Mouse (Mus musculus): ENCODE results near the gene Gnai2. TPM values are rescaled to one million over a fixed set of nuclear protein-coding genes. Genes with fewer than 3 reads are reported as not detected.

The Gnai2 gene
- total and polyA plus RNA-seq, 2 experiments from 2014 or later: 295 to 472 TPM

DNA sequence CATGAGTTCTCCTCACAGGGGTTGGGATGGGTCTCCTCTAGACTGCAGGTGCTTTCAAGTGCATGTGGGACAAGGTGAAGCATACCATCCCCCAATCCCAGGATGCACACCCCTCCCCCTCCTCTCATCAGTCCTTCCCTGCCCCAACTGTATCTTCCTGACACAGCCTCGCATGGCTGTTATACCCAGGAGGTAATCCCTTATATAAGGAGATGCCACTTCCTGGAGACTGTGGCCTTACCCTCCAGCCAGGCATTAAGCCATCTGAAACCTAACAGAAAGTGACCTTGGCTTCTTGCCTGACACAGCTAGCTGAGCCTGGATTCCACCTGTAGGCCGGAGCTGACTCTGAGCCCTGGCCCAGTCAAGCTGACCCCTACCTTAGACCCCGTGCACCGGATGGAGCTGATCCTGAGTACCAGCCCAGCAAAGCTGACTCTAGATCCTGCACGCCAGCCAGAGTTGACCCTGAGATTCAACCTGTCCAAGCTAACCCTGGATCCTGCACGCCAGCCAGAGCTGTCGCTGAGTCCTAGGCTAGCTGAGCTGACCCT, 52.6 kb downstream of the Gnai2 start:
- H3K27me3 ChIP-seq (ENCODE audit: control insufficient read depth, insufficient read depth, low read length): no peaks in the 10 kb centered on the region
- H3K4me1 ChIP-seq (ENCODE audit: control insufficient read depth, insufficient read depth): peaks cover 14% of the 10 kb centered on the region; the same call in 1 of the 2 replicates
- H3K4me3 ChIP-seq (ENCODE audit: low read depth, low read length): no peak overlapping the region
- no peak for DNase-seq (ENCODE audit: low spot score)
- ATAC-seq (ENCODE audit: insufficient read depth, low read depth): no peak
- H3K4me2 ChIP-seq (ENCODE audit: low read depth, low read length): no peak overlapping the region
- WGBS: 85% methylated on average over 7 of the region's 7 CpGs
- H3K36me3 ChIP-seq (replicated peaks; ENCODE audit: control insufficient read depth, insufficient read depth, low read length): peaks cover 14% of the 10 kb centered on the region
- no peak overlapping the region for H3K9ac ChIP-seq (replicated peaks; ENCODE audit: low read depth, low read length)
- no peak for TF ChIP-seq CTCF (IDR thresholded peaks at IDR 0.05; ENCODE audit: low read depth)
- TF ChIP-seq EP300 (IDR thresholded peaks at IDR 0.05; ENCODE audit: low read depth): no peak
- no peaks in the 10 kb centered on the region for H3K9me3 ChIP-seq (replicated peaks; ENCODE audit: control insufficient read depth, low read length)
- H3K27ac ChIP-seq (ENCODE audit: low read depth): no peak overlapping the region

DNA sequence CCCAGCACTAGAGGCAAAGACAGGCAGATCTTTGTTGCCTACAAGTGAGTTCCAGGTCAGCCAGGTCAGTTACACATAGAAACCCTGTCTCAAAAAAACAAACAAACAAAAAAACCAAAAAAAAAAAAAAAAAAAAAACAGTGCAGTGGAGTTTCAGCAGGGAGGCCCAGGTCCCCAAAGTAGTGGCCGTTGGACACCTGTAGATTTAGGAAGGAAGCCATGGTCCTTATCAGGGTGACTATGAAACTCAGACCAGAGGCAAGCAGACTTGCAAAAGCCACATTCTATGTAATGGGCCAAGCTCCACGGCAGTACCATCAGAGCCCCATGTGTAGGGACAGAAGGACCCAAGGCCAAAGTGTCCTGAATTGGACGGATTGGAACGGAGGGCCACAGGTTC, 53.6 kb downstream of the Gnai2 start:
- no peaks in the 10 kb centered on the region for H3K27me3 ChIP-seq (ENCODE audit: control insufficient read depth, insufficient read depth, low read length)
- H3K36me3 ChIP-seq (replicated peaks; ENCODE audit: control insufficient read depth, insufficient read depth, low read length): peaks cover 14% of the 10 kb centered on the region
- peaks cover 18% of the 10 kb centered on the region for H3K4me1 ChIP-seq (ENCODE audit: control insufficient read depth, insufficient read depth)
- peak overlapping the region; percentile 73 for H3K4me3 ChIP-seq (ENCODE audit: low read depth, low read length)
- 76% methylated on average over 4 of the region's 4 CpGs for WGBS
- H3K27ac ChIP-seq (ENCODE audit: low read depth): peak overlapping the region; percentile 94; the same call in 1 of the 2 replicates
- H3K9ac ChIP-seq (replicated peaks; ENCODE audit: low read depth, low read length): peak overlapping the region; percentile 88
- no peaks in the 10 kb centered on the region for H3K9me3 ChIP-seq (replicated peaks; ENCODE audit: control insufficient read depth, low read length)
- peak overlapping the region; percentile 96 for H3K4me2 ChIP-seq (ENCODE audit: low read depth, low read length)
- TF ChIP-seq EP300 (IDR thresholded peaks at IDR 0.05; ENCODE audit: low read depth): no peak
- TF ChIP-seq CTCF (IDR thresholded peaks at IDR 0.05; ENCODE audit: low read depth): no peak
- DNase-seq (ENCODE audit: low spot score): no peak
- no peak for ATAC-seq (ENCODE audit: insufficient read depth, low read depth)

DNA sequence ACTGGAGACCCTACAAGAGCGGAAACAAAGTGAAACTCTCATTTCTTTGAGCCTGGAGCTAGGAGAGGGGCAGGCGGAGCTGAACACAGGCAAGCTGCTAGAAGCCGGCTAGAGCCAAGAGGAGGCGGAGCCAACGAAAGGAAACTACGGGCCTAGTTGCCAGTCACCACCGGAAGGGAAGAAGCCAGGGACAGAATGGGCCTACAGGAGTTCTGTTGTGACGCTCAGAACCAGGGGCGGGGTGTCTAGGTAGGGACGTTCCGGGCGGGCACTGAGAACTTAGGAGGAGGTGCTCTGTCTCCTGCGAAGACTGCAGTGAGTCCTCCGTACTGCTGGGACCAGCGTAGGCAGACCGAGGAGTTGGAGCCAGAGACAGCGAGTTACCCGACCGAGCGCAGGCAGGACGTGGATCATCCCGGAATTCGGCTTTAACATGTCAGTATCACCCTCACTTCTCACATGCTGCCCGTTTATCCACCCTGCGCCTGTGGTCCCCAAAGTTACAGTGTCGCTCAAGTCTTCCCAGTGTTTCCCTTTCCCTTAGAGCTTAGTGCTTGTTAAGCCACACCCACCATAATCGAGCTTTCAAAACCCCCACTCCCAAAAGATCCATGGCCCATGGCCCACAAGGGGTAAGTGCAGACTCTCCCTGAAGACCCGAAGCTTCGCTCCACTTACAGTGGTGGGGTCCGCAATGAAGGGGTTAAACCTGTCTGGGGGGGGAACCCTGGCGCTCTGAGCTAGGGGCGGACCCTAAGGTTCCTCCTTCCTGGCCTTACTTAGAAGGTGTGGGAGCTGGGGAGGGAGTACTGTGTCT, 54.5 kb downstream of the Gnai2 start, which contains the start of gene Hyal3:
Hyal3 (plus strand) TSS at position 318 of the 817 bp plus-strand sequence.
- Histone ChIP-seq H3K36me3 (replicated peaks; ENCODE audit: control insufficient read depth, insufficient read depth, low read length) (peaks cover 14% of the 10 kb centered on the region), H3K4me1 (ENCODE audit: control insufficient read depth, insufficient read depth) (peaks cover 21% of the 10 kb centered on the region), H3K4me3 (ENCODE audit: low read depth, low read length) (peak within 1 kb of the TSS; percentile 73), H3K9me3 (replicated peaks; ENCODE audit: control insufficient read depth, low read length) (no peaks in the 10 kb centered on the region), H3K27ac (ENCODE audit: low read depth) (peak within 1 kb of the TSS; percentile 94), H3K9ac (replicated peaks; ENCODE audit: low read depth, low read length) (peak within 1 kb of the TSS; percentile 88), H3K27me3 (ENCODE audit: control insufficient read depth, insufficient read depth, low read length) (no peaks in the 10 kb centered on the region), H3K4me2 (ENCODE audit: low read depth, low read length) (peak within 1 kb of the TSS; percentile 96)
- DNase-seq (ENCODE audit: low spot score): peak; percentile 93
- ATAC-seq (ENCODE audit: insufficient read depth, low read depth): peak; percentile 74
- TF ChIP-seq EP300 (IDR thresholded peaks at IDR 0.05; ENCODE audit: low read depth) (no peak), CTCF (IDR thresholded peaks at IDR 0.05; ENCODE audit: low read depth) (no peak)
- WGBS: under 1% methylated on average over 32 of the region's 32 CpGs

DNA sequence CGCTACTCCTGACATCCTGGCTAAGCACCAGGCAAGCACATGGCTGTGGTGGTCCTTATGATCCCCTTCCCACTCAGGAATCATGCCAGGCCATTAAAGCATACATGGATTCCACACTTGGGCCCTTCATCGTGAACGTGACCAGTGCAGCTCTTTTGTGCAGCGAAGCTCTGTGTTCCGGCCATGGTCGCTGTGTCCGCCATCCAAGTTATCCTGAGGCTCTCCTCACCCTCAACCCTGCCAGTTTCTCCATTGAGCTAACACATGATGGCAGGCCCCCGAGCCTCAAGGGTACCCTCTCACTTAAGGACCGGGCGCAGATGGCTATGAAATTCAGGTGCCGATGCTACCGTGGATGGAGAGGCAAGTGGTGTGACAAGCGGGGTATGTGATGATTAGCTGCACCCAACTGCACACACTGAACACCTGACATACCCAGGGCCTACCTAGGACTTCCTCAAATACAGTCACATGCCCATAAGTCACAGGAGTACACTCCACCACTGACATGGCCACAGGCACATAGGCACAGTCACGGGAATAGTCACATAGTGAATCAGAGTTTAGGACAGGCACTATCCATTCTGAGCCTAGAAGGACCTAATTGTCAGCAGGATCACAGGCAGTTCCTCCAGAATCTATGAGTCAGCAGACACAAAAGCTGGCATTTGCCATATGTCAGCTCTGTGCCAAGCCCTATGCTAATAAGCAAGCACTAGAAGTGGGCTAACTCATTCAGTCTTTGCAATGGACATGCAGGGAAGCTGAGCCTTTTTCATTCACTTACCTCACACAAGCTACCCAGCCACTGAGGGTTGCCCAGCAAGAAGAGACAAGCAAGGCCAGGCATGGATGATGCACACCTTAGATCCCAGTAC, 55.9 kb downstream of the Gnai2 start:
- no peak for ATAC-seq (ENCODE audit: insufficient read depth, low read depth)
- no peak for DNase-seq (ENCODE audit: low spot score)
- WGBS: 93% methylated on average over 14 of the region's 14 CpGs
- Histone ChIP-seq H3K9me3 (replicated peaks; ENCODE audit: control insufficient read depth, low read length) (no peaks in the 10 kb centered on the region), H3K4me2 (ENCODE audit: low read depth, low read length) (no peak overlapping the region), H3K4me3 (ENCODE audit: low read depth, low read length) (no peak overlapping the region), H3K36me3 (replicated peaks; ENCODE audit: control insufficient read depth, insufficient read depth, low read length) (peaks cover 20% of the 10 kb centered on the region), H3K4me1 (ENCODE audit: control insufficient read depth, insufficient read depth) (peaks cover 21% of the 10 kb centered on the region), H3K27me3 (ENCODE audit: control insufficient read depth, insufficient read depth, low read length) (no peaks in the 10 kb centered on the region), H3K27ac (ENCODE audit: low read depth) (peak overlapping the region; percentile 94; the same call in 1 of the 2 replicates), H3K9ac (replicated peaks; ENCODE audit: low read depth, low read length) (no peak overlapping the region)
- TF ChIP-seq EP300 (IDR thresholded peaks at IDR 0.05; ENCODE audit: low read depth): no peak
- TF ChIP-seq CTCF (IDR thresholded peaks at IDR 0.05; ENCODE audit: low read depth): no peak

DNA sequence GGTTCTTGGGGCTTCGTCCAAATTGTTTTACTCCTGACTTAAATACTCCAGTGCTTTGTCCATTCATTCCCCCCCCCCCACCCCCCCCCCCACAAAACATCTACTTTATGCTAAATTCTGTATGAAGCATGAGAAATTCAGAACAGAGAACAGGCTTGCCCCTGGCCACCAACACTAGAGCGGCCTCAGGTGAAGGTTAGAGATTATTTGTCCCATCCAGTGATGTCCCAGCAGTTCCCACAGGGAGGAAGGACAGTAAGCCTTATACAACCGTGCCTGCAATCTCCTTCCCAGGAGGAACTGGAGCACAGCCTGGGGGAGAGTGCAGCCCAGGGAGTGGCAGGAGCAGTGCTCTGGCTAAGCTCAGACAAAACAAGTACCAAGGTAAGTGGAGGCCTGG, 56.6 kb downstream of the Gnai2 start, which contains the start of gene Naa80:
Naa80 (plus strand) TSS at position 301 of the 400 bp plus-strand sequence.
- Histone ChIP-seq H3K4me3 (ENCODE audit: low read depth, low read length) (no peak within 1 kb of the TSS), H3K9ac (replicated peaks; ENCODE audit: low read depth, low read length) (no peak within 1 kb of the TSS), H3K27ac (ENCODE audit: low read depth) (peak within 1 kb of the TSS; percentile 94; the same call in 1 of the 2 replicates), H3K36me3 (replicated peaks; ENCODE audit: control insufficient read depth, insufficient read depth, low read length) (peaks cover 17% of the 10 kb centered on the region), H3K4me2 (ENCODE audit: low read depth, low read length) (peak within 1 kb of the TSS; percentile 62; the same call in 1 of the 2 replicates), H3K27me3 (ENCODE audit: control insufficient read depth, insufficient read depth, low read length) (no peaks in the 10 kb centered on the region), H3K9me3 (replicated peaks; ENCODE audit: control insufficient read depth, low read length) (no peaks in the 10 kb centered on the region), H3K4me1 (ENCODE audit: control insufficient read depth, insufficient read depth) (peaks cover 21% of the 10 kb centered on the region)
- TF ChIP-seq EP300 (IDR thresholded peaks at IDR 0.05; ENCODE audit: low read depth) (no peak), CTCF (IDR thresholded peaks at IDR 0.05; ENCODE audit: low read depth) (no peak)
- no peak for ATAC-seq (ENCODE audit: insufficient read depth, low read depth)
- DNase-seq (ENCODE audit: low spot score): no peak
- WGBS: 81% methylated on average over 3 of the region's 3 CpGs
